Mouse (Mus musculus): ENCODE measurements around the gene Klk5.

The Klk5 gene

GRCm38 (mm10) chr7:43841701-43842100, at the start of gene Klk5:
Gene Klk5, plus strand, starts transcription at chr7:43841971.
- no peak for DNase-seq (ENCODE audit: low spot score in 2 of 2)

- no peak for DNase-seq (ENCODE audit: low spot score in 2 of 2)
Observed at GRCm38 (mm10) chr7:43796355-43796754, 45.4 kb upstream of the Klk5 start.

- DNase-seq (ENCODE audit: low spot score in 2 of 2): peak in 1 of 2 experiments; percentile 26
Observed at GRCm38 (mm10) chr7:43797333-43797769, 44.4 kb upstream of the Klk5 start, which contains the start of gene Klk8. Gene Klk8, plus strand, starts transcription at chr7:43797577.

- peak in 1 of 2 experiments; percentile 11 for DNase-seq (ENCODE audit: low spot score in 2 of 2)
Observed at GRCm38 (mm10) chr7:43797844-43798462, 43.8 kb upstream of the Klk5 start.

GRCm38 (mm10) chr7:43799876-43800275, 41.9 kb upstream of the Klk5 start:
- no peak for DNase-seq (ENCODE audit: low spot score in 2 of 2)

GRCm38 (mm10) chr7:43810994-43811393, 30.8 kb upstream of the Klk5 start, which contains the start of gene Klk7:
Gene Klk7, plus strand, starts transcription at chr7:43811294.
- DNase-seq (ENCODE audit: low spot score in 2 of 2): no peak

- no peak for DNase-seq (ENCODE audit: low spot score in 2 of 2)
Observed at GRCm38 (mm10) chr7:43815211-43815610, 26.6 kb upstream of the Klk5 start.

GRCm38 (mm10) chr7:43816746-43817145, 25.0 kb upstream of the Klk5 start:
- no peak for DNase-seq (ENCODE audit: low spot score in 2 of 2)

- DNase-seq (ENCODE audit: low spot score in 2 of 2): no peak
Observed at GRCm38 (mm10) chr7:43821581-43821980, 20.2 kb upstream of the Klk5 start.

- no peak for DNase-seq (ENCODE audit: low spot score in 2 of 2)
Observed at GRCm38 (mm10) chr7:43824199-43824598, 17.6 kb upstream of the Klk5 start, which contains the start of gene Klk6. Gene Klk6, plus strand, starts transcription at chr7:43824499.

- DNase-seq (ENCODE audit: low spot score in 2 of 2): no peak
Observed at GRCm38 (mm10) chr7:43826056-43826455, 15.7 kb upstream of the Klk5 start.

- no peak for DNase-seq (ENCODE audit: low spot score in 2 of 2)
Observed at GRCm38 (mm10) chr7:43827706-43828105, 14.1 kb upstream of the Klk5 start.

GRCm38 (mm10) chr7:43829006-43829405, 12.8 kb upstream of the Klk5 start:
- DNase-seq (ENCODE audit: low spot score in 2 of 2): no peak

GRCm38 (mm10) chr7:43843801-43844200, 2.0 kb downstream of the Klk5 start:
- no peak for DNase-seq (ENCODE audit: low spot score in 2 of 2)

- no peak for DNase-seq (ENCODE audit: low spot score in 2 of 2)
Observed at GRCm38 (mm10) chr7:43851616-43852015, 9.8 kb downstream of the Klk5 start.

- no peak for DNase-seq (ENCODE audit: low spot score in 2 of 2)
Observed at GRCm38 (mm10) chr7:43854642-43855380, 13.0 kb downstream of the Klk5 start.

- DNase-seq (ENCODE audit: low spot score in 2 of 2): no peak
Observed at GRCm38 (mm10) chr7:43855709-43856108, 13.9 kb downstream of the Klk5 start.

GRCm38 (mm10) chr7:43856307-43856706, 14.5 kb downstream of the Klk5 start:
- no peak for DNase-seq (ENCODE audit: low spot score in 2 of 2)

GRCm38 (mm10) chr7:43857501-43857900, 15.7 kb downstream of the Klk5 start:
- no peak for DNase-seq (ENCODE audit: low spot score in 2 of 2)

GRCm38 (mm10) chr7:43860411-43860810, 18.6 kb downstream of the Klk5 start:
- no peak for DNase-seq (ENCODE audit: low spot score in 2 of 2)

- DNase-seq (ENCODE audit: low spot score in 2 of 2): no peak
Observed at GRCm38 (mm10) chr7:43873237-43873636, 31.5 kb downstream of the Klk5 start.

- no peak for DNase-seq (ENCODE audit: low spot score in 2 of 2)
Observed at GRCm38 (mm10) chr7:43873674-43874073, 31.9 kb downstream of the Klk5 start.

GRCm38 (mm10) chr7:43874868-43875375, 33.2 kb downstream of the Klk5 start:
- no peak for DNase-seq (ENCODE audit: low spot score in 2 of 2)

Measured in natural killer cell, adult 2 months (primary cell).